Mouse (Mus musculus): ENCODE results near the gene Ltbp1. TPM values are rescaled to one million over a fixed set of nuclear protein-coding genes. Genes with fewer than 3 reads are reported as not detected.

Gene Ltbp1
- polyA plus RNA-seq, 1 experiment from 2014 or later = 1.4 TPM

- Histone ChIP-seq H3K4me2 (no peak overlapping the region), H3K27me3 (replicated peaks) (no peaks in the 10 kb centered on the region), H3K4me1 (no peaks in the 10 kb centered on the region), H3K4me3 (no peak overlapping the region), H3K9ac (no peak overlapping the region), H3K9me3 (no peaks in the 10 kb centered on the region), H3K27ac (no peak overlapping the region), H3K36me3 (replicated peaks) (no peaks in the 10 kb centered on the region)
- no peak for ATAC-seq (replicated peaks)
- 66% methylated on average over 5 of the region's 5 CpGs for WGBS
These were observed 432.8 kb downstream of the Ltbp1 start for GRCm38 (mm10) chr17:75438162-75438561.

- no peaks in the 10 kb centered on the region for H3K36me3 ChIP-seq (replicated peaks)
- no peak overlapping the region for H3K27ac ChIP-seq
- no peaks in the 10 kb centered on the region for H3K27me3 ChIP-seq (replicated peaks)
- no peak overlapping the region for H3K4me3 ChIP-seq
- H3K4me2 ChIP-seq = no peak overlapping the region
- WGBS = 60% methylated on average over 14 of the region's 14 CpGs
- no peaks in the 10 kb centered on the region for H3K4me1 ChIP-seq
- no peak overlapping the region for H3K9ac ChIP-seq
- no peaks in the 10 kb centered on the region for H3K9me3 ChIP-seq
- peak; percentile 74 for ATAC-seq (replicated peaks)
These were observed 433.7 kb downstream of the Ltbp1 start for GRCm38 (mm10) chr17:75439062-75439461.

- H3K9me3 ChIP-seq = no peaks in the 10 kb centered on the region
- 48% methylated on average over 7 of the region's 7 CpGs for WGBS
These were observed 435.3 kb downstream of the Ltbp1 start for GRCm38 (mm10) chr17:75440619-75441018.

DNA sequence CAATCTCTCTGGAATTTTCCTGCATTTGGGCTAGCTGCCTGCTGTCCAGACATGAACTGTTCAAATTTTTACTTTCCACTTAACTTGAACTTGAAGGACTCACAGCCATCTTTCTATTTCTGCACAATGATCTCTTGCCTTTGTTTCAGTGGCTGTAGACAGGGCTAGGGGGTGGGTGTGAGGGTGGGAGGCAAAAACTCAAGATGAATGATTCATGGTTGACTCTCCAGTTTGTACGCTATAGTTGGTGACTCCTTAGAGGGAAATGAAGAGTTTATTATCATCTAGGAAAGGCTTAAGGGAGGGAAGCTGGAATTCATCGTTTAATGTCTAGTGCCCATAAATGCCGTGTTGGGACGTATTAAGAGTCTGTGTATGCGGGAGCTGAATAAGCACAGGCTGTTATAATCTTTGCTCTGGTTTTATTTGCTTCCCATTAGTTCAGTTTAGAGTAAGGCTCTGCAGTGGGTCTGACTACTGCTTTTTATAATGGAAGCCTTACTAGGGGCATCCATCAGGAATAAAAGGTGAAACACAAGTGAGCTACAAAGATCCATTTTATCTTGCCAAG lies 436.0 kb downstream of the Ltbp1 start:
- ATAC-seq (replicated peaks) = no peak
- H3K9me3 ChIP-seq = no peaks in the 10 kb centered on the region
- H3K4me2 ChIP-seq = no peak overlapping the region
- no peaks in the 10 kb centered on the region for H3K36me3 ChIP-seq (replicated peaks)
- H3K4me1 ChIP-seq = no peaks in the 10 kb centered on the region
- H3K9ac ChIP-seq = no peak overlapping the region
- no peaks in the 10 kb centered on the region for H3K27me3 ChIP-seq (replicated peaks)
- WGBS = 67% methylated on average over 5 of the region's 5 CpGs
- no peak overlapping the region for H3K4me3 ChIP-seq
- 0 out of 2 replicates have a peak overlapping the region, but pooled peaks have one; percentile 5 for H3K27ac ChIP-seq

More at GRCm38 (mm10) chr17:75440619-75441018, 435.3 kb downstream of the Ltbp1 start:
- Histone ChIP-seq H3K36me3 (replicated peaks) (no peaks in the 10 kb centered on the region), H3K4me1 (no peaks in the 10 kb centered on the region), H3K27ac (no peak overlapping the region), H3K9ac (no peak overlapping the region), H3K27me3 (replicated peaks) (no peaks in the 10 kb centered on the region), H3K4me3 (no peak overlapping the region), H3K4me2 (no peak overlapping the region)
- ATAC-seq (replicated peaks) = no peak; the same call in 1 of the 2 replicates

All from midbrain, embryonic 15.5 days (tissue).